Comparison of ENCODE assay signal across 11 mouse cellular contexts in genomic region chr13:67686971-67687370, GRCm38 (mm10). TPM values are rescaled to one million over a fixed set of nuclear protein-coding genes. Genes with fewer than 3 reads are reported as not detected.
DNase-seq lines count a peak whose midpoint lies in the region; ATAC-seq and TF ChIP-seq lines count a peak whose summit lies in the region.
"Had no signal": no experiment of that assay in that cellular context is flagged by ENCODE, and none has a peak within 500 bp of the region (broad histone marks: within the 10 kb centered on the region; RNA-seq: fewer than 3 reads in every experiment).

Zfp738 (minus strand) TSS chr13:67687071.

- no peak for TF ChIP-seq CTCF in midbrain, postnatal 0 days (IDR thresholded peaks at IDR 0.05)

- H3K4me3 ChIP-seq in embryonic facial prominence, embryonic 12.5 days, result no peak within 1 kb of the TSS
- H3K4me3 ChIP-seq in midbrain, postnatal 0 days (ENCODE audit: low read depth, low read length), result no peak within 1 kb of the TSS

- no peak within 1 kb of the TSS for H3K27ac ChIP-seq in embryonic facial prominence, embryonic 12.5 days
- H3K27ac ChIP-seq in midbrain, postnatal 0 days (ENCODE audit: low read depth, low read length), result no peak within 1 kb of the TSS

- no peaks in the 10 kb centered on the region for H3K27me3 ChIP-seq in embryonic facial prominence, embryonic 12.5 days
- no peaks in the 10 kb centered on the region for H3K27me3 ChIP-seq in midbrain, postnatal 0 days (ENCODE audit: insufficient read depth, low read length)

- DNase-seq in layer of hippocampus, adult 8-10 months (ENCODE audit: low spot score in 2 of 2), result no peak
- DNase-seq in layer of hippocampus, adult 9-11 months, result no peak
- DNase-seq in layer of hippocampus, postnatal 25 days (ENCODE audit: extremely low spot score in 1 of 2, low spot score in 1 of 2), result no peak
- DNase-seq in midbrain, postnatal 0 days (ENCODE audit: low spot score), result no peak
- DNase-seq in testis, postnatal 10 days (ENCODE audit: low spot score), result no peak
- no peak for DNase-seq in gastrocnemius, postnatal 4 days (ENCODE audit: low spot score in 2 of 2)
- DNase-seq in MN1 (ENCODE audit: low spot score), result no peak
- DNase-seq: cerebellum, adult 11 months; heart, adult 18-20 months; liver had no signal

- H3K4me1 ChIP-seq in embryonic facial prominence, embryonic 12.5 days, result no peaks in the 10 kb centered on the region
- H3K4me1 ChIP-seq in midbrain, postnatal 0 days (ENCODE audit: insufficient read depth, low read length), result no peaks in the 10 kb centered on the region

- no peak within 1 kb of the TSS for H3K4me2 ChIP-seq in embryonic facial prominence, embryonic 12.5 days (replicated peaks)
- H3K4me2 ChIP-seq in midbrain, postnatal 0 days (ENCODE audit: low read depth, low read length, poor library complexity, severe bottlenecking), result no peak within 1 kb of the TSS

- H3K9me3 ChIP-seq in embryonic facial prominence, embryonic 12.5 days, result no peaks in the 10 kb centered on the region
- no peaks in the 10 kb centered on the region for H3K9me3 ChIP-seq in midbrain, postnatal 0 days (ENCODE audit: low read length)

- ATAC-seq in embryonic facial prominence, embryonic 12.5 days (ENCODE audit: insufficient number of reproducible peaks, insufficient read depth, low FRiP score, low TSS enrichment), result no peak
- no peak for ATAC-seq in midbrain, postnatal 0 days (ENCODE audit: low FRiP score)

- no peak within 1 kb of the TSS for H3K9ac ChIP-seq in embryonic facial prominence, embryonic 12.5 days
- H3K9ac ChIP-seq in midbrain, postnatal 0 days (replicated peaks; ENCODE audit: low read length, poor library complexity, severe bottlenecking), result no peak within 1 kb of the TSS

- 76% methylated on average over 4 of the region's 4 CpGs for WGBS in embryonic facial prominence, embryonic 12.5 days
- 78% methylated on average over 4 of the region's 4 CpGs for WGBS in midbrain, postnatal 0 days

- H3K36me3 ChIP-seq in embryonic facial prominence, embryonic 12.5 days, result no peaks in the 10 kb centered on the region
- no peaks in the 10 kb centered on the region for H3K36me3 ChIP-seq in midbrain, postnatal 0 days (ENCODE audit: insufficient read depth, low read length)

RNA-seq across cellular contexts. Expression of gene Zfp738, which starts in this region (rescaled TPM):
- 10 to 100 TPM; 21.2 to 33.3 (median 30.4) TPM for total RNA-seq in layer of hippocampus, adult 8-10 months (2022)
- 14.8 and 14.9 TPM in 2 replicates for polyA plus RNA-seq in embryonic facial prominence, embryonic 12.5 days (2016; fragmentation: Nextera tagmentation; extraction: Ambion mirVana)
- total RNA-seq in layer of hippocampus, postnatal 25 days (2021), result 10 to 100 TPM; 18.5 to 25.1 TPM
- 12.6 and 22.2 TPM in 2 replicates for total RNA-seq in midbrain, postnatal 0 days (2014; rRNA removed)
- 7.9 and 10.5 TPM in 2 replicates for polyA plus RNA-seq in midbrain, postnatal 0 days (2015; fragmentation: Nextera tagmentation; extraction: Ambion mirVana)
- 1 to 10 TPM; 6.4 to 7.1 TPM for total RNA-seq in gastrocnemius, postnatal 4 days (2021)
